Mouse (Mus musculus): Measurements from ENCODE around the gene Tmem223.
"Not testable (repeated sequence)": the region's sequence is repeated elsewhere in the genome, so short reads cannot be mapped to it uniquely, and the experiment has no call there.

Gene Tmem223

GRCm38 (mm10) chr19:8770567-8771270, at the start of gene Tmem223:
Gene Tmem223, plus strand, starts transcription at chr19:8770996.
- DNase-seq: peak; percentile 90

DNA sequence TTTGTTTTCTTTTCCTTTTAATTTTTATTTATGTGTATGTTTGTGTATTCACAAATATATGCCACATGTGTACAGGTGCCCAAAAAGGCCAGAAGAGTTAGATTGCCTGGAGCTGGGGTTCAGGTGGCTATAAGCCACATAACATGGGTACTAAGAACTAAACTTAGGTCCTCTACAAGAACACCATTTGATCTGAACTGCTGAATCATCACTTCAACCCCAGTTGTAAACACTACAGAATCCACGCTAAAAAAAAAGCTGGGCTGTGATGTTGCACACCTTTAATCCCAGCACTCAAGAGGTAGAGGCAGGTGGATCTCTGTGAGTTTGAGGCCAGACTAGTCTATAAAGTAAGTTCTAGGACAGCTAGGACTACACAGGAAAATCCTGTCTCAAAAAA, 49.4 kb upstream of the Tmem223 start:
- no peak for DNase-seq

- DNase-seq: no peak
Measured at GRCm38 (mm10) chr19:8722021-8722420, 48.8 kb upstream of the Tmem223 start.

GRCm38 (mm10) chr19:8722559-8722906, 48.3 kb upstream of the Tmem223 start:
- no peak for DNase-seq

- DNase-seq: peak; percentile 96
Measured at GRCm38 (mm10) chr19:8722907-8723573, 47.8 kb upstream of the Tmem223 start, which contains the start of gene Slc3a2. Gene Slc3a2, minus strand, starts transcription at chr19:8723369.

DNA sequence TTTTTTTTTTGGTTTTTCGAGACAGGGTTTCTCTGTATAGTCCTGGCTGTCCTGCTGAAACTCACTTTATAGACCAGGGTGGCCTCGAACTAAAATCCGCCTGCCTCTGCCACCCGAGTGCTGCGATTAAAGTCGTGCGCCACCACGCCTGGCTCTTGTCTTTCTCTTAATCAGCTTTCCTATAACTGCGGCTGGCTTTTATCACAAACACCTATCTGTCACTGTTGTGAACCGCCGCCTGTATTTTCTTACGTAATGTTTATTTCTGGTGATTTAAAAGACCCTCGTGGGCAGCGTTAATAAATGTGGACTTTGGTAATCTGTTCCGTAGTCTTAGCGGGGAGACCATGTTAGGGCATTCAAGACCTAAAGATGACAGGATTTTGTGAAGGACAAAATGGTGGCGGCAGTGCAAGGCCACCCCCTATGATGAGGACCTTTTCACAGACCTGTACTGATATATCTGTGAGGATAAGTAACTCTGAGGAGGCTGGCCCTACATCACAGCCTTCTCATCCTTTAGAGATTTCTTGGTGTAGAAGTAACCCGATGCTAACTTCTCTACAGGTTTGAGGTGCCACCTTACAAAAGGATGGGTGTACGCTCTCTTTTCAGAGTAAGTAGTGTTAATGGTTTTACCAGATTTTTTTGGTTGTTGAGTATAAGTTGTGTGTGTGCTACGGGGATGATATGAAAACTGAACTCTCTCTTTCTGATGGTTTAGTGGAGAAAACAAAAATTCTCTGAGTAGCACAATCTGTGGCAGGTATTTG, 47.0 kb upstream of the Tmem223 start:
- no peak for DNase-seq

- DNase-seq: no peak
Measured at GRCm38 (mm10) chr19:8724392-8724791, 46.4 kb upstream of the Tmem223 start.

DNA sequence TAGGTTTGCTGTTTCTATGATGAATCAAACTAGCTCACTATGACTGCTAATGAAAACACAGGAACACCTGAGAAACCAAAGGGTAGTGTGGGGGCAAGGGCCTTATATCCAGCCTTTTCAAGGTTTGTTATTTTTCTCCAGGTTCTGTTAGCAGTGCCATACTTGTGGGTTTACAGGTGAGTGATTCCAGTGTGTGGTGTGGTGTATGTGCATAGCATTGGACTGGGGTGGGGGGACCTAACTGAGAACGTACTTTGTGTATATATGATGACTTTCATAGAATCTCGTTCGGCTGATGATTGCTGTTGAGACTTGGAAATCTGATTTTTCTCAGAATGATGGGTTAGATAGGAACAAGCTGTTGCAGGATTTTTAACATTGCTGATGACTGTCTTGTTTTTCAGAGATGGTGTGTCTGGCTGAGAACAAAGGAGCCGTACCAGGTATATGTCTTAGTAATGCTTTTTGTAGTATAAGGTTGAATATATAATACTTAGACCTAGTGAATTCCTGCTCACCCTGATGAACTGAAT, 45.6 kb upstream of the Tmem223 start:
- DNase-seq: no peak

- DNase-seq: no peak
Measured at GRCm38 (mm10) chr19:8726609-8727390, 44.0 kb upstream of the Tmem223 start.

DNA sequence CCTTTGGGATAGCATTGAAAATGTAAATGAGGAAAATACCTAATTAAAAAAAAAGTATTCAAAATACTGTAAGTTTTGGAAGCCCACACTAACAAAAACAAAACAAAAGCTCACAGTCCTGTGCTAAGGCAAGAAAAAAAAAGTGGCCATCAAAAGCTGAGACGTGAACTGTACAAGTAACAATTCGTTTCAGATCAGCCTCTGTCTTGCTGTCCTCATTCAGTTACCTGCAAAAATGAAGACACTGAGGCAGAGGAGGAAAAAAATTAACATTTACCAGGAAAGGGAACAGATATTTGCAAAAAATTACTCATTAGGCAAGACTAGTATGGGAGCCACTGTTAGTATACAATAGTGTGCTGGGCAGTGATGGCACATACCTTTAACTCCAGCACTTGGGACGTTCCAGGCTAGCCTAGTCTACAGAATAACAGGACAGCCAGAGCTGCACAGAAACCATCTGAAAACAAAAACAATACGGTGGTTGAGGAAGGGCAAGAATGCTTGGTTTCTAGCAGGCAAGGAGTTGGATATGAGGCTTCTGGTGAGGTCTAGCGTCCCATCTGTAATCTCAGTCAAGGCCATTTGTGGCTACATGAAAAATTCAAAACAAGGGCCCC, 43.2 kb upstream of the Tmem223 start:
- DNase-seq: no peak

GRCm38 (mm10) chr19:8728335-8729099, 42.3 kb upstream of the Tmem223 start:
- DNase-seq: not testable (repeated sequence)

DNA sequence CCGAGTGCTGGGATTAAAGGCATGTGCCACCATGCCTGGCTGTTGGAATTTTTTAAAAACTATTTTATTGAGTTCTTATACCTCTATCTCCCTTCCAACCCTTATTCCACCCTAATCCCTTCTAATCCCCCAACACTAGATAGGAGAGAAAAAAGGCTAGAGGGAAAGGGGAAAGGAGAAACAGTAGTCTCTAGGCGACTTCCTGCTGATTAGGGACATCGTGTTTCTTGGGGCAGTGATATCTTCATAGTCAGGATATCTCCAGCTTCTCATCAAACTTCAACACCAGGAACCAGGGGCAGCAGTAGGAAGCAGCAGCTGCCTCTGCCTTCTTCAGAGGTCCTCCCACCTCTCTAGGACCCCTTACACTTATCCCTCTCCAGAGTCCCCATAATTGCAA, 36.5 kb upstream of the Tmem223 start:
- no peak for DNase-seq

DNA sequence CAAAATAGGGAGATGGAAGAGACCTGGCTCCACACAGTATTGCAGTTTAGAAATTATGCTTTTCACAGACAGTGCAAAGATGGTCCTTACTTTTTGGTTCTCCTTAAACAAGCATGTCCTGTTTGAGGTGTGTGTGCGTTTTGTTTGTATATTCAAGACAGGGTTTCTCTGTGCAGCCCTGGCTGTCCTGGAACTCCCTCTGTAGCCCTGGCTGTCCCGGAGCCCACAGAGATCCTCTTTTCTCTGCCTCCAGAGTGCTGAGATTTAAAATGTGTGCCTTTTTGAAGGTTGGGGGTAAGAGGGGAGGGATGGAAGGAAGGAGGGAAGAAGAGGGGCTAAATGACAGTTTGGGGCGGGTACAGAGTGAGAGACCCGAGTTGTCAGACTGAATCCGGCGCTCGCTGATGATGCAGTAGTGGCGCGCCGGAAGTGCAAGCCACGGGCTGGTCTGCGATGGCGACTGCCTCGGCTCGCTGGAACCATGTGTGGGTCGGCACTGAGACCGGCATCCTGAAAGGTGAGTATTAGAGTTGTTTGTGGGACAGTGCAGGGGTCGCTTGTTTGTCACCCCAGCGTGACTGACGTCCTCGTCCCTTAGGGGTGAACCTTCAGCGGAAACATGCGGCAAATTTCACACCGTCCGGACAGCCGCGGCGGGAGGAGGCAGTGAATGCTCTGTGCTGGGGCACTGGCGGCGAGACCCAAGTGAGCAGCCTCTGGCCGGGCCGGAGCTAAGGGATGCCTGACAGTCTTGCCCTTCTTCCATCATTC, 35.2 kb upstream of the Tmem223 start, which contains the start of gene Wdr74:
TSS of gene Wdr74 (plus strand) at position 439 of the 771 bp plus-strand sequence.
- DNase-seq: peak; percentile 96

GRCm38 (mm10) chr19:8736160-8736467, 34.7 kb upstream of the Tmem223 start:
- no peak for DNase-seq

- no peak for DNase-seq
Measured at GRCm38 (mm10) chr19:8738911-8739310, 31.9 kb upstream of the Tmem223 start.

DNA sequence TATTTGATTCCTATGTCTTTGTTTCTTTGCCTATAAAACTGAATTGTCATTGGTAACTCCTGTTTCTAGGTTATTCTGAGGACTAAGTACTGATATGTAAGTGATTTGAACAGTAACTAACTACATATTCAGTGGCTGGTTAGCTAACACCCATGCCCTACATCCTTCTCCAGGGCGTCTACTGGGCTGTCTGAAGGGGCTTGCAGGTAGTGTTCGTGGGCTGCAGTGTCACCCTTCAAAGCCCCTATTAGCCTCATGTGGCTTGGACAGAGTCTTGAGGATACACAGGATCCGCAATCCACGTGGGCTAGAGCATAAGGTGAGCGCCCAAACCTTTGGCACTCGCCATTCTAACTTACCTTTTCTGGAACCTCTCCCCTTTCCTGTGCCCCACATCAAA, 31.1 kb upstream of the Tmem223 start:
- DNase-seq: no peak

DNA sequence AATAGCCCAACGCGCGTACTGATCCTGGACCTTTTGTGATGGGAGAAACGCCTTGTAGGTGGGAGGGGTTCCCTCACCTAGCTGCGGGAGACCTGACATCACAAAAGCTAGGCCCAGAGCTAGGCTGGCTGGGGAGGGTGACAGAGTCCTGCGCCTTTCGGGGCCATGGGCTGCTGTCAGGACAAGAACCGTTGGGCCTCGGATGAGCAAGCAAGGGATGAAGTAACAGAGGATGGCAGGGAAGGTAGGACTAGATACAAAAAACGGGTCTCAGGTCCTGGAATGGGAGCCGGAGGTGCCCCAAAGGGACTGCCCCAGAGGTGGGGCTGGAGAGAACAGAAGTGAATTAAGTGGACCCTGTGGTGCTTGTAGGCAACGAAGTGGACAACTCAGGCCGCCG, 30.2 kb upstream of the Tmem223 start, which contains the start of gene 1700092M07Rik:
TSS of gene 1700092M07Rik (plus strand) at position 116 of the 400 bp plus-strand sequence.
- no peak for DNase-seq

- DNase-seq: peak; percentile 97
Measured at GRCm38 (mm10) chr19:8741243-8741869, 29.4 kb upstream of the Tmem223 start, which contains the start of gene Stx5a. Gene Stx5a, plus strand, starts transcription at chr19:8741413.

DNA sequence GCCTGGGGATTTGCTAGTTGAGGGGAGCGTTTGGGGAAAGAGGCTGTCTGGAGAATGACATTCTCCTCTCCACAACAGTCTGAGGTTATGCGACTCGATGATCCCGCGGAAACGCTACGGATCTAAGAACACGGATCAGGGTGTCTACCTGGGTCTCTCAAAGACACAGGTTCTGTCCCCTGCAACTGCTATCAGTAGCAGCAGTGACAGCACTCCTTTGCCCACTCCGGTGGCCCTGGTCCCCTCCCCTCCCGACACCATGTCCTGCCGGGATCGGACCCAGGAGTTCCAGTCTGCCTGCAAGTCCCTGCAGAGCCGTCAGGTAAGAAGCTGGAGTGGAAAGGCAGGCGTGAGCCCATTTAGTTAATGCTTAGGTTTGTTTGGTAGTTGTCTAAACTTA, 28.6 kb upstream of the Tmem223 start:
- peak; percentile 22 for DNase-seq

DNA sequence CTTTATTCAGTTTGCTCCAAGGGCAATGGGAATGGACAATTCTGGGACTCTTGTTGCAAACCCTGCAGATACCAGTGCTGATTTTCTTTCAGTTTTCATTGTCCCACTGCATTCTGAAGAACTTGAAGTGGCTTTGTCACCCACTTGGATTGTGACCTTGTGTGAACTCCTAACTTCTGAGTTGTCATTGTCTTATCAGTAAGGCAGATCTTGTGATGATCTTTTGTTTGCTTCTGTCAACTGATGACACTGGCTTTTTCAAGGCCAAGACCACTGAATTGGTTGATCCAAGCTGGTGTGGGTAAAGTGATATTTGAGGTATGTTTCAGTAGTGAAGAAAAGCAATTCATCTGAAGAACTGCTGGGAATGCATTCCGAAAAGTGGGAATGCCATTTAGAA, 25.4 kb upstream of the Tmem223 start:
- DNase-seq: no peak
